Mouse (Mus musculus): ENCODE results near the gene Jund.

The Jund gene

GRCm38 (mm10) chr8:70675336-70675735, 23.4 kb upstream of the Jund start:
- no peak for DNase-seq

DNA sequence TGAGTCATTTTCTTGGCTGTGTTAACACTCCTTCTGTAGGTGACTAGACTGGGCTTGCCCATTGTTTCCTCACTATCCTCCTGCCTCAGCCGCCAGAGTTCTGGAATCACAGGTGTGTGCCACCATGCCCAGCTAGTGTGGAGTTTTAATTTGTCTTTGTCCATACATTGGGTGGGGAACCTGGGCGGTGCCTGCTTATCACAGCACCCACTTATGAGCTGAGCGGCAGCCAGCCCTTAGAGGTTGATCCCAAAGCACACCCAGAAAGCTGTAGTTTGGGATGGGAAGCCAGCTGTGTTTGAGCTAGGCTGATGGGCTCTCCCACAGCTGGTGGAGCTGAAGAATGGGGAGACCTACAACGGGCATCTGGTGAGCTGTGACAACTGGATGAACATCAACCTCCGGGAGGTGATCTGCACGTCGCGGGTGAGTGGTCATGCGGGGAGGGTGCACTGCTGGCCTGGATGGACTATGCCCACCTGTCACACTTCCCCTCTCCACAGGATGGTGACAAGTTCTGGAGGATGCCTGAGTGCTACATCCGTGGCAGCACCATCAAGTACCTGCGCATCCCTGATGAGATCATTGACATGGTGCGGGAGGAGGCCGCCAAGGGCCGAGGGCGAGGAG, 21.2 kb upstream of the Jund start:
- DNase-seq, result no peak

DNA sequence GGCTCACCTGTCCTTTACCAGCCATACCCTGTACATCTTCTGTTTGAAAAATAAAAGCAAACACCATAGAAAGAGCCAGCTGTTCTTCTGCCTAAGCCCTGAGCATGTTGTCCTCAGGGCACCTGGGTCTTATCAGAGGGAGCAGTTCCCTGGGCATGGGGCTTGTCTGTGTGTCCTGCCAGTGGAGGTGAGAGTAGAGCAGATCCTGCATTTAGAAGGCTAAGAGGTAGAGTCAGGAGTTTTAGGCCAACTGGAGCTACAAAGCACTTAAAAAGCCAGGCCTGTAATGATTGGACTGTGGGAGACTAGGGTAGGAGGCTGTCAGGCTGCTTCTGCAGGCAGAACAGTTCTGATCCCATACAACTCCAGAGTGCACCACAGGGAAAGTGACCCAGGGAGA, 20.1 kb upstream of the Jund start:
- no peak for DNase-seq

- no peak for DNase-seq
These were observed 19.3 kb upstream of the Jund start for GRCm38 (mm10) chr8:70679404-70679803.

GRCm38 (mm10) chr8:70680039-70680438, 18.7 kb upstream of the Jund start:
- DNase-seq, result no peak

- no peak for DNase-seq
These were observed 17.3 kb upstream of the Jund start for GRCm38 (mm10) chr8:70681410-70681809.

- DNase-seq, result no peak
These were observed 16.6 kb upstream of the Jund start for GRCm38 (mm10) chr8:70682193-70682592.

GRCm38 (mm10) chr8:70682692-70683091, 16.1 kb upstream of the Jund start:
- no peak for DNase-seq

DNA sequence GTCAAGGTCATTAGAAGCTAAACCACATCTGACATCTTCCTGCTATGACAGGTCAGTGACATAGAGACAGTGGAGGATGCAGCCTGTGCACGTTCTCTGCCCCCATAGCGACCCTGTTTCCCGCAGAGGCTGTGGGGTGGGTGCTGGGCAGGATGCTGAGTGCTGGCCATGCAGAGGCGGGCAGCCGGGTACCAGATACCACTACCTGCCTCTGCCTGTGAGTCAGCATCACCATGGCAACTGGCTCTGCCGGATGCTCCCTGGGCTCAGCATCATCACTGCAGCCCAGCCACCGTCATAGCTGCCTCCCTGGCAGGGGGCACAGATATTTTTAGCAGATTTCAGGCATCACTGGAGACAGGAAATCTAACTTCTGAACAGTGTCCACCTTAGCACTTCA, 14.5 kb upstream of the Jund start:
- no peak for DNase-seq

DNA sequence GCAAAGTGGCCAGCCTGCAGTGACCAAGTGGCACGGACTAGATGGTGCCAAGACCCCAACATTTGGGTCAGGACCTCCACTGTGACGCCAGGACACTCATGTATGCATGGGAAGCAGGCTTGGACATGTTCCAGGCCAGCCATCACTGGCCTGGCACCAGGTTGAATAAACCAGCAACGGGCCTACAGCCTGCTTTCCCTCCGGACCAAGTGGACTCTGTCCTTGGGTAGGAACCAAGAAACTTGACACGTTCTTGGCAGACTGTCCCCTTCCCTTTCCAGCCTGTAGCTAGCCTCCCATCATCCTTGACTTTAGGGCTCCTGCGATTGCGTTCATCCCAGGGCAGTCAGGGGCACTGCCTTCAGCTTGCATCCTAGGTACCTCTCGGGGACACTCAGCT, 11.2 kb upstream of the Jund start:
- peak; percentile 68 to 78 for DNase-seq

GRCm38 (mm10) chr8:70688136-70688535, 10.6 kb upstream of the Jund start:
- DNase-seq, result no peak

- DNase-seq, result no peak
These were observed 8.8 kb upstream of the Jund start for GRCm38 (mm10) chr8:70689892-70690390.

DNA sequence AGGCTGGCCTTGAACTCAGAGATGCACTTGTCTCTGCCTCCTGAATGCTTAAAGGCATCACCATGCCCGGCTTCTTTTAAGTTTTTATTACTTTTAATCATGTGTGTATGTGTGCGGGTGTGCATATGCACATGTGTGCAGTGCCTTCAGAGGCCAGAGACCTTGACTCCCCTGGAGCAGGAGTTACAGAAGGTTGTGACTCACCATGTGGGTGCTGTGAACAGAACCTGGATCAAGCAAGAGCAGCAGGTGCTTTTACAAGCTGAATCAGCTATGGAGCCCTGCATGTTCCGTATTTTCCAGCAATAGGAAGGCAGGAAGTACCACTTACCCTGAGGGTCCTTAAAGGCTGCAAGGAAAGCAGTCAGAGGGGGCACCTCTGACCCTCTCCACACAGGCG, 7.5 kb upstream of the Jund start:
- no peak for DNase-seq

- no peak for DNase-seq
These were observed 7.0 kb upstream of the Jund start for GRCm38 (mm10) chr8:70691727-70692231.

- DNase-seq, result no peak
These were observed 5.1 kb upstream of the Jund start for GRCm38 (mm10) chr8:70693636-70694035.

- peak; percentile 66 to 73 for DNase-seq
These were observed 3.3 kb upstream of the Jund start for GRCm38 (mm10) chr8:70695318-70696018.

DNA sequence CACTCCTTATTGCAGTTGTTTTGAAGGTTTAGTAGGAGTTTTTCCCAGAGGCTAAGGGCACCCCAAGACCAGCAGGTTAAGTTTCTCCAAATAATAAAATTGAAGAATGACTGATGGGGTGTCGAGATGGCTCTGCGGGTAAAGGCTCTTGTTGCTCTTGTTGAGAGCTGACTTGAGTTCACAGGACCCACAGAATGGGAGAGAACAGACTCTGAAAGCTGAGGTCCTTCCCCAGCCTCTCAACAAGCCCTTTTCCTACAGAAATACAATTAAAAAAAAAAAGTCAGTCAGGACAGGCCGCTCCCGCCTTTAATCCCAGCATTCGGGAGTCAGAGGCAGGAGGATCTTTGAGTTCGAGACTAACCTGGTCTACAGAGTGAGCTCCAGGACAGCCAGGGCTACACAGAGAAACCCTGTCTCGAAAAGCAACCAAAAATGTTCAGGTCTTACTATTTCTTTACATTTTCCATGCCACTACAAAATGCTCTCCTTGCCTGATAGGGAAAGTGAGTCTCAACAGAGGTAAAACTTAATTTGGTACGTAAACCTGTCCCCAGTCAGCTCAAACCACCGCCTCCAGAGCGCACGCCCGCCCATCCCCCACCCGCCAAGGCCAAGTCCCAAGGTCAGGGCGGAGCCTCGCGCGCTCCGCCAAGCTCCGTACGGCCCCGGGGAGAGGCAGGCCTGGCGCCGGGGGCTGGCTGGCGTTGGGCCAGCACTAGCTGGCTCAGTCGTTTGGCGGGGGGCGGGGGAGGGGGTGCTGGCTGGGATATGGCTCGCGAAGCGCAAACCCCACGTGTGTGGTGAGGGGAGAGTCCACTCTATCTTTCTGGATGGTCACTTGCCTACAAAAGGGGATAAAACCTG, 2.5 kb upstream of the Jund start:
- peak; percentile 87 to 90 for DNase-seq

- peak in 1 of 2 experiments; percentile 36 for DNase-seq
These were observed 1.8 kb upstream of the Jund start for GRCm38 (mm10) chr8:70696946-70697345.

GRCm38 (mm10) chr8:70697366-70698250, 1.1 kb upstream of the Jund start:
- no peak for DNase-seq

DNA sequence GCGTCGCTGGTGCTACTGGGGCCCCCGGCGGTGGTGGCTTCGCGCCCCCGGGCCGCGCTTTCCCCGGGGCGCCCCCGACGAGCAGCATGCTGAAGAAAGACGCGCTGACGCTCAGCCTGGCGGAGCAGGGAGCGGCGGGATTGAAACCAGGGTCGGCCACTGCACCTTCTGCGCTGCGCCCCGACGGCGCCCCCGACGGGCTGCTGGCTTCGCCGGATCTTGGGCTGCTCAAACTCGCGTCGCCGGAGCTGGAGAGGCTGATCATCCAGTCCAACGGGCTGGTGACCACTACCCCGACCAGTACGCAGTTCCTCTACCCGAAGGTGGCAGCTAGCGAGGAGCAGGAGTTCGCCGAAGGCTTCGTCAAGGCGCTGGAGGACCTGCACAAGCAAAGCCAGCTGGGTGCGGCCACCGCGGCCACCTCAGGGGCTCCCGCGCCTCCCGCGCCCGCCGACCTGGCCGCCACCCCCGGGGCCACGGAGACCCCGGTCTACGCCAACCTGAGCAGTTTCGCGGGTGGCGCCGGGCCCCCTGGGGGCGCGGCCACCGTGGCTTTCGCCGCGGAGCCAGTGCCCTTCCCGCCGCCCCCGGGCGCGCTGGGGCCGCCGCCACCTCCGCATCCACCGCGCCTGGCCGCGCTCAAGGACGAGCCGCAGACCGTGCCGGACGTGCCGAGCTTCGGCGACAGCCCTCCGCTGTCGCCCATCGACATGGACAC, 526 bp downstream of the Jund start:
- DNase-seq, result peak in 1 of 2 experiments; percentile 77

GRCm38 (mm10) chr8:70699834-70700554, 1.2 kb downstream of the Jund start:
- peak; percentile 89 to 92 for DNase-seq
